Mouse (Mus musculus): ENCODE measurements around the gene Cd177. TPM values are rescaled to one million over a fixed set of nuclear protein-coding genes. Genes with fewer than 3 reads are reported as not detected.
"Not testable (repeated sequence)": the region's sequence is repeated elsewhere in the genome, so short reads cannot be mapped to it uniquely, and the experiment has no call there.

Cd177 gene
- polyA plus RNA-seq (2017; shearing (Covaris generic)): not detected

- ATAC-seq: no peak
Measured at GRCm38 (mm10) chr7:24760211-24760610, at the start of gene Cd177. Cd177 (minus strand) TSS chr7:24760311.

- no peak for ATAC-seq
Measured at GRCm38 (mm10) chr7:24809041-24809440, 48.9 kb upstream of the Cd177 start.

- no peak for ATAC-seq
Measured at GRCm38 (mm10) chr7:24804826-24805225, 44.7 kb upstream of the Cd177 start.

- no peak for ATAC-seq
Measured at GRCm38 (mm10) chr7:24802149-24802767, 42.1 kb upstream of the Cd177 start.

GRCm38 (mm10) chr7:24797918-24798317 lies 37.8 kb upstream of the Cd177 start:
- no peak for ATAC-seq

GRCm38 (mm10) chr7:24776918-24777317 lies 16.8 kb upstream of the Cd177 start, which contains the start of gene Ceacam10:
Ceacam10 (plus strand) TSS chr7:24777206.
- not testable (repeated sequence) for ATAC-seq

- no peak for ATAC-seq
Measured at GRCm38 (mm10) chr7:24776145-24776544, 16.0 kb upstream of the Cd177 start.

- ATAC-seq: no peak
Measured at GRCm38 (mm10) chr7:24773942-24774535, 13.9 kb upstream of the Cd177 start.

- no peak for ATAC-seq
Measured at GRCm38 (mm10) chr7:24771361-24771760, 11.2 kb upstream of the Cd177 start.

- ATAC-seq: no peak
Measured at GRCm38 (mm10) chr7:24762574-24762973, 2.5 kb upstream of the Cd177 start.

- ATAC-seq: no peak
Measured at GRCm38 (mm10) chr7:24761161-24761560, 1.1 kb upstream of the Cd177 start.

- ATAC-seq: no peak
Measured at GRCm38 (mm10) chr7:24758520-24758919, 1.6 kb downstream of the Cd177 start.

GRCm38 (mm10) chr7:24753476-24753875 lies 6.6 kb downstream of the Cd177 start:
- no peak for ATAC-seq

- ATAC-seq: no peak
Measured at GRCm38 (mm10) chr7:24751610-24752009, 8.5 kb downstream of the Cd177 start.

- no peak for ATAC-seq
Measured at GRCm38 (mm10) chr7:24750695-24751094, 9.4 kb downstream of the Cd177 start.

- ATAC-seq: no peak
Measured at GRCm38 (mm10) chr7:24735970-24736670, 24.0 kb downstream of the Cd177 start.

GRCm38 (mm10) chr7:24726808-24727207 lies 33.3 kb downstream of the Cd177 start, which contains the start of gene Gm4763:
Gm4763 (minus strand) TSS chr7:24726908.
- ATAC-seq: not testable (repeated sequence)

GRCm38 (mm10) chr7:24715039-24715438 lies 45.1 kb downstream of the Cd177 start:
- no peak for ATAC-seq

- ATAC-seq: no peak
Measured at GRCm38 (mm10) chr7:24708832-24709292, 51.2 kb downstream of the Cd177 start, which contains the start of gene BC049730. BC049730 (plus strand) TSS chr7:24709242.

- ATAC-seq: not testable (repeated sequence)
Measured at GRCm38 (mm10) chr7:24702841-24703240, 57.3 kb downstream of the Cd177 start.

GRCm38 (mm10) chr7:24697891-24698290 lies 62.2 kb downstream of the Cd177 start:
- not testable (repeated sequence) for ATAC-seq
